Mouse (Mus musculus) stomach, postnatal 0 days (tissue): ENCODE data around the gene Gm1043.

Experiments
- CTCF ChIP-seq: IDR thresholded peaks from 2 replicates; pipeline ENCODE4 v1.5.1; 2016; ENCODE audit warnings: antibody characterized with exemption, low read depth, mild to moderate bottlenecking, moderate library complexity
- EP300 ChIP-seq: optimal IDR thresholded peaks from 2 replicates; pipeline ENCODE3; 2016; ENCODE audit warnings: antibody characterized with exemption

GRCm38 (mm10) chr5:37198011-37198688 lies 113.0 kb downstream of the Gm1043 start:
- TF ChIP-seq CTCF (no peak), EP300 (no peak)
